Mouse (Mus musculus): ENCODE measurements around the gene Acss3. TPM values are rescaled to one million over a fixed set of nuclear protein-coding genes. Genes with fewer than 3 reads are reported as not detected.

Acss3 gene
- polyA plus RNA-seq, 1 experiment: 1.3 TPM

DNA sequence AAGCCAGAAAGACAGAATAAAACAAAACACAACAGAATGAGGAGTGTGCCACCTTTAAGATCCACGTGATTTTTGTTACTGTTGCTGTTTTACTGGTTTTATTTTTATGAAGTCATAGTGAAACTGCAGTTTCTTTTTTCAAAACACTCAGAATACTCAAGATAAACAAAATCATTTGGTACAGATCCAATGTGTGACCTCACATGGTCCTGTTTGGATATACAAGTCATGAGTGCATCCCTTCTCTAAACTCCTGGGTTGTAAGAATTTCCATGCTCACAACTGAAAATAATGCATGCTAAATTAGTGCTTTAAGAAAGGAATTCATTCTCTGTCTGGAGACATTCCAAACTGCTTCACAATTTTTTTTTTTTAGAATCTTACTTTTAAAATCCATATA, 184.0 kb downstream of the Acss3 start:
- Histone ChIP-seq H3K4me1 (ENCODE audit: control insufficient read depth, insufficient read depth, low read length) (no peaks in the 10 kb centered on the region), H3K27ac (ENCODE audit: control insufficient read depth, insufficient read depth, low read depth, low read length) (no peak overlapping the region), H3K27me3 (ENCODE audit: control insufficient read depth, insufficient read depth, low read length) (no peaks in the 10 kb centered on the region), H3K4me3 (ENCODE audit: control insufficient read depth, low read depth, low read length) (no peak overlapping the region), H3K36me3 (ENCODE audit: control insufficient read depth, insufficient read depth, low read length) (no peaks in the 10 kb centered on the region)
- TF ChIP-seq CTCF (IDR thresholded peaks at IDR 0.05; ENCODE audit: control insufficient read depth, insufficient read depth, insufficient replicate concordance, low read depth, low read length): no peak
- TF ChIP-seq POLR2A (IDR thresholded peaks at IDR 0.05; ENCODE audit: control insufficient read depth, low read depth, low read length): no peak

DNA sequence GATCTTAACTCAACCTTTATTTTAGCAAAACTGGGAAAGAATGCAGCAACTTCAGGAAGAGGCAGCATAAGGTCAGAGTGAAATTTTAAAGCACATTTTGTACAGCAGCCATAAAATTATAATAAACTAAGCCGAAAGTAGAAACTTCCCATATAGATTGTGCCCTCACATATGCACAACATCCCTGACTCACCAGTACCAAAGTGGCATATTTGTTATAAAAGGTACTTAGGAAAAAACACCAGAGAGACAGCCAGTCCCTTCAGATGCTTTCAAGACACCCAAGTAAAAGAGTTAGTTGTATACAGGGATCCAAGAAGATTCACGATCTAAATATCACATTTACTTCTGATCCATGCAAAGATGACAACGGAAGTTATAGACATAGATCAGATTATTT, 184.6 kb downstream of the Acss3 start:
- TF ChIP-seq POLR2A (IDR thresholded peaks at IDR 0.05; ENCODE audit: control insufficient read depth, low read depth, low read length) (no peak), CTCF (IDR thresholded peaks at IDR 0.05; ENCODE audit: control insufficient read depth, insufficient read depth, insufficient replicate concordance, low read depth, low read length) (no peak)
- no peak overlapping the region for H3K27ac ChIP-seq (ENCODE audit: control insufficient read depth, insufficient read depth, low read depth, low read length)
- no peaks in the 10 kb centered on the region for H3K27me3 ChIP-seq (ENCODE audit: control insufficient read depth, insufficient read depth, low read length)
- no peak overlapping the region for H3K4me3 ChIP-seq (ENCODE audit: control insufficient read depth, low read depth, low read length)
- H3K4me1 ChIP-seq (ENCODE audit: control insufficient read depth, insufficient read depth, low read length): no peaks in the 10 kb centered on the region
- no peaks in the 10 kb centered on the region for H3K36me3 ChIP-seq (ENCODE audit: control insufficient read depth, insufficient read depth, low read length)

DNA sequence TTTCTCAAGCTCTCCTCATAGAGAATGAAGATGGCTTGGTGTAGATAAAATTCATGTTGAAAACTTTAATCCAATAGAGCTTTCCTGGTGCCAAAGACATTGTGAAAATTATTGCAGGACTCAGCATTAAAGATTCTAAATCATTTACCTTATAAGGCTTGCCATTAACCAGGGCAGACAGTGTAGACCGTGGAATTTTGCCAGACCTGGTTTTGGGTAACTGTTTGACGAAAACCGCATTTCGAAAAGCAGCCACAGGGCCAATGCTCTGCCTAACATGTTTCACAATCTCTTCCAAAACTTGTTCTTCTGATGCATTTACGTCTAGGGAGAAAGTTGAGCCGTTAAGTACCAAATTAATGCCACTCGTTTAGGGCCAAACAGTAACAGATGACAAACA, 186.5 kb downstream of the Acss3 start:
- Histone ChIP-seq H3K4me1 (ENCODE audit: control insufficient read depth, insufficient read depth, low read length) (no peaks in the 10 kb centered on the region), H3K4me3 (ENCODE audit: control insufficient read depth, low read depth, low read length) (no peak overlapping the region), H3K27ac (ENCODE audit: control insufficient read depth, insufficient read depth, low read depth, low read length) (no peak overlapping the region), H3K27me3 (ENCODE audit: control insufficient read depth, insufficient read depth, low read length) (no peaks in the 10 kb centered on the region), H3K36me3 (ENCODE audit: control insufficient read depth, insufficient read depth, low read length) (no peaks in the 10 kb centered on the region)
- no peak for TF ChIP-seq POLR2A (IDR thresholded peaks at IDR 0.05; ENCODE audit: control insufficient read depth, low read depth, low read length)
- no peak for TF ChIP-seq CTCF (IDR thresholded peaks at IDR 0.05; ENCODE audit: control insufficient read depth, insufficient read depth, insufficient replicate concordance, low read depth, low read length)

DNA sequence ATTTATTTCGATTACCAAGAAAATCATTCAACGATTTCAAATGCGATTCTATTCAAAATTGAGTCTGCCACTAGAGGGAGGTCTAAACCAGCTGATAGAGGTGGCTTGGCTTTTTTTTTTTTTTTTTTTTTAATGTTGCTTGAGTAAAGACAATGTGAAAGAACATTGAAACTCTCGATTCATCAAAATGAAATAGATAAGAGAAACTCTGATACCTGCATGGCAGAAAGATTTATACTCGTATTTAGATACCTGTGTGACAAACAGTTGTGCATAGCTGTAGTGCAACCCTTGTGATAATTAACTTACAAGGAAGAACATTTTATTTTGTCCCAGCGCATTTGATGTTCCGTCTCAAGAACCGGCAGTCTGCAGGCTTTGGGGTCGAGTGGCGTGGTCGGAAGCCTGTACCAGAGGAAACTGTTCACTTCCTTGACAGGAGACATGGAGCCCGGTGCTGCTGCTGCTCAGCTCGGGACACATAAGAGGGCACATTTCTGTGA, 190.8 kb downstream of the Acss3 start:
- H3K36me3 ChIP-seq (ENCODE audit: control insufficient read depth, insufficient read depth, low read length): no peaks in the 10 kb centered on the region
- no peak for TF ChIP-seq POLR2A (IDR thresholded peaks at IDR 0.05; ENCODE audit: control insufficient read depth, low read depth, low read length)
- no peak for TF ChIP-seq CTCF (IDR thresholded peaks at IDR 0.05; ENCODE audit: control insufficient read depth, insufficient read depth, insufficient replicate concordance, low read depth, low read length)
- H3K4me1 ChIP-seq (ENCODE audit: control insufficient read depth, insufficient read depth, low read length): no peaks in the 10 kb centered on the region
- H3K27ac ChIP-seq (ENCODE audit: control insufficient read depth, insufficient read depth, low read depth, low read length): no peak overlapping the region
- no peaks in the 10 kb centered on the region for H3K27me3 ChIP-seq (ENCODE audit: control insufficient read depth, insufficient read depth, low read length)
- H3K4me3 ChIP-seq (ENCODE audit: control insufficient read depth, low read depth, low read length): no peak overlapping the region

DNA sequence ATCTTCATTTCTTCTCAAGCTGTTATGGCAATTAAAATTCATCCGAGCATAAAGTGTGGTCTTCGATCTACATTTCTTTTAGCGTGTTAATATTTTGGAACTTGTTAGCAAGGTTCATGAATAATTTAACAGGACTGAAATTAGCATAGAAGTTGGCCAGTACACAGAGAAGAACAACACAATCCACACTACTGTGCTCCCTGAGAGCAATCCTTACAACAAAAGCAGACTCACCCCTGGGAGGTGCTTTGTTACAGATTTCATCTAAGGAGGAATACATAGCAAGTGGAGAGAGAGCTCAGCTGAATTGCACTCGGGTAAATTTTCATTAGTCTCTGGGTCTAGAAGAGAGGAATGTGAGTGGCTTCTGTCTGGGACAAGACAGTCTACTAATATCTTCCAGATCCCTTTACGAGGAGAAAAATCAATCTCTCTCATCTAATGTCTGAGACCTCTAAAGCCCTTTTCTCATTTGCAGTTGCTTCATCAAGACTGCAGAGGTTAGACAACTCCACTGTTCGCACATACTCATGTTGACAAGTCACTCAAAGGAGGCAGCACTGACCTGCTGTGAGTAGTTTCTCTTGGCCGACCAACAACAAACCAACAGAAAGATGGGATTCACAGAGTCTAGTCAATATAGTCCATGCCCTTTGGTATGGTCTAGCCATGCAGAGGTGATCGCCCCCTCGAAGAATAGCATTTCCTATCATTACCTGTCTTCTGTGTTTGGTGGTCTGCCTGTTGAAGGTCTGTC, 194.7 kb downstream of the Acss3 start:
- H3K27ac ChIP-seq (ENCODE audit: control insufficient read depth, insufficient read depth, low read depth, low read length): no peak overlapping the region
- H3K36me3 ChIP-seq (ENCODE audit: control insufficient read depth, insufficient read depth, low read length): no peaks in the 10 kb centered on the region
- no peaks in the 10 kb centered on the region for H3K4me1 ChIP-seq (ENCODE audit: control insufficient read depth, insufficient read depth, low read length)
- TF ChIP-seq CTCF (IDR thresholded peaks at IDR 0.05; ENCODE audit: control insufficient read depth, insufficient read depth, insufficient replicate concordance, low read depth, low read length): no peak
- TF ChIP-seq POLR2A (IDR thresholded peaks at IDR 0.05; ENCODE audit: control insufficient read depth, low read depth, low read length): no peak
- no peaks in the 10 kb centered on the region for H3K27me3 ChIP-seq (ENCODE audit: control insufficient read depth, insufficient read depth, low read length)
- H3K4me3 ChIP-seq (ENCODE audit: control insufficient read depth, low read depth, low read length): no peak overlapping the region

DNA sequence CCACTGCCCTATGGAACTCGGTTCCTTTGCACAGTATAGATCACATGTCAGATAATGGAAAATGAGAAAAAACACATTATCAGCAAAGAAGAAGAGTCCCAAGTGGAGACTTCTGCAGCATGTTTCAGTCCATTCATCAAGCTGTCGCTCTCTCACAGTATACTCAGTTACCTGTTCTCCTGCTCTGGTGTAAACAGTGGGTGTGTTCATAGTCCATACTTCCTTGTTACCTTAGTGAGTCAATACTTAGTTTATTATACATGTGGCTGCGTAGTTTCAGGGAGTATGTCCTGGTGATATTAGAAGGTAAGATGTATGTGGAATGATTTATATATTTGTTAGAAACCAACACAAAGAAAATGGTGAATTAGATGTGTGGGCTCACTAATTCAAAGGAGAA, 198.7 kb downstream of the Acss3 start:
- Histone ChIP-seq H3K36me3 (ENCODE audit: control insufficient read depth, insufficient read depth, low read length) (no peaks in the 10 kb centered on the region), H3K27ac (ENCODE audit: control insufficient read depth, insufficient read depth, low read depth, low read length) (no peak overlapping the region), H3K4me1 (ENCODE audit: control insufficient read depth, insufficient read depth, low read length) (no peaks in the 10 kb centered on the region), H3K27me3 (ENCODE audit: control insufficient read depth, insufficient read depth, low read length) (no peaks in the 10 kb centered on the region), H3K4me3 (ENCODE audit: control insufficient read depth, low read depth, low read length) (no peak overlapping the region)
- TF ChIP-seq POLR2A (IDR thresholded peaks at IDR 0.05; ENCODE audit: control insufficient read depth, low read depth, low read length) (no peak), CTCF (IDR thresholded peaks at IDR 0.05; ENCODE audit: control insufficient read depth, insufficient read depth, insufficient replicate concordance, low read depth, low read length) (no peak)

DNA sequence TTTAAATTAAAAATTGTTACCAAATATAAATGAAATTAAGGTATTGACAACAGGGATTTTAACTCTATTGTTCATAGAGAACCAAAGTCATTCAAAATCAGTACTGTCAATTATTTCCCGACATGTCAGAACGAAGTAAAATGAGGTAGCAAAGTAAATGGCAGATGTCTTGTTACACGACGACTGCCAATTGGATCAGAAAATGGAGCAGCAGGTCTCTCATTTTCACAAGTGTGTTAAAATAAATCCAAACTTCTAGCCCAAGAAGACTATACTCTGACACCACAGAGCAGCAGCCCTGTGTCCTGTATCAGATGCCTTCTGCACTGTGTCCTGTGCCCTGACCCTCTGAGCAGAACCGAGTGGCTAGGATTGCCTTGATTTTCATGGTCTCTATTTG, 199.1 kb downstream of the Acss3 start:
- Histone ChIP-seq H3K36me3 (ENCODE audit: control insufficient read depth, insufficient read depth, low read length) (no peaks in the 10 kb centered on the region), H3K4me1 (ENCODE audit: control insufficient read depth, insufficient read depth, low read length) (no peaks in the 10 kb centered on the region), H3K4me3 (ENCODE audit: control insufficient read depth, low read depth, low read length) (no peak overlapping the region), H3K27me3 (ENCODE audit: control insufficient read depth, insufficient read depth, low read length) (no peaks in the 10 kb centered on the region), H3K27ac (ENCODE audit: control insufficient read depth, insufficient read depth, low read depth, low read length) (no peak overlapping the region)
- TF ChIP-seq CTCF (IDR thresholded peaks at IDR 0.05; ENCODE audit: control insufficient read depth, insufficient read depth, insufficient replicate concordance, low read depth, low read length): no peak
- TF ChIP-seq POLR2A (IDR thresholded peaks at IDR 0.05; ENCODE audit: control insufficient read depth, low read depth, low read length): no peak

Measured in testis, adult 2 months (tissue).